Mouse (Mus musculus): ENCODE measurements at regions not wholly inside any gene's neighbourhood (a gene's known extent, or its start where the extent isn't known, plus 50 kb on each side); places are given as distances from the start of the nearest gene placed in this dataset.

DNA sequence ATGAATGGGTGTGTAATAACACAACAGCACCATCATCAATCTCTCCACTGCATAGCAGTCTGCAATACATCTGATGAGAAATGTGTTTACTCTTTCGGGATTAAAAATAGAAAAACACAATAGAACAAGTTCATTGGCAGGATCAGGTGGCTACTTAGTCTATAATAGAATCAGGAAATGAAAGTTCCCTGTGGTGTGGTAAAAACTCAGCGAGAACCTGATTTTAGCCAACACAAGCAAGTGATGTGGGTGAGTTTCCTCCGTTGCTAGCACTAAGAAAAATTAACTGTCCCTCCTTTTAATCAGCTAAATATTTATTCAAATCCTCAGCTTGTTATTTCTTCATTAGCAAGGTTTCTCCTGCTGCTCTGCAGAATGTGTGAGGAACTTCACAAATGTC lies 245.9 kb downstream of the Car8 start:
- Histone ChIP-seq H3K4me3 (replicated peaks in 1 of 3; ENCODE audit: low read depth in 2 of 3, low read length in 2 of 3, poor library complexity in 1 of 3) (no peak overlapping the region), H3K9me3 (replicated peaks; ENCODE audit: low read length) (peaks cover 3% of the 10 kb centered on the region), H3K4me2 (ENCODE audit: insufficient read depth, low read depth, poor library complexity, severe bottlenecking) (no peak overlapping the region), H3K27me3 (replicated peaks) (no peaks in the 10 kb centered on the region), H3K36me3 (replicated peaks in 1 of 2; ENCODE audit: control insufficient read depth in 1 of 2, insufficient read depth in 1 of 2, low read length in 1 of 2) (no peaks in the 10 kb centered on the region), H3K9ac (ENCODE audit: insufficient read depth, low read depth) (no peak overlapping the region), H3K79me2 (replicated peaks; ENCODE audit: control insufficient read depth, extremely low read depth, insufficient read depth, poor library complexity, severe bottlenecking) (no peaks in the 10 kb centered on the region), H3K27ac (ENCODE audit: insufficient read depth, low read depth) (no peak overlapping the region), H3K4me1 (ENCODE audit: control insufficient read depth in 1 of 2, insufficient read depth in 2 of 2) (peaks cover 0 to 13% of the 10 kb centered on the region in 2 experiments; a peak in 2 of 4 replicates)
- dilution Hi-C loops (cut with MboI; ENCODE audit: extremely low pct_ligation_motif_present, extremely low pct_unique_long_range_greater_than_20kb, low sequenced_read_pairs): no loop called here
- TF ChIP-seq JUND (conservative IDR thresholded peaks at IDR 0.05; ENCODE audit: low read depth, low read length) (no peak), CHD2 (IDR thresholded peaks at IDR 0.05; ENCODE audit: low read length) (no peak), MAX (IDR thresholded peaks at IDR 0.05; ENCODE audit: low read length) (no peak), SIN3A (IDR thresholded peaks at IDR 0.05; ENCODE audit: low read length) (no peak), IRF4 (IDR thresholded peaks at IDR 0.05; ENCODE audit: low read depth, low read length) (peak; percentile 63), BHLHE40 (IDR thresholded peaks at IDR 0.05; ENCODE audit: low read depth, low read length) (no peak), E2F4 (IDR thresholded peaks at IDR 0.05; ENCODE audit: insufficient replicate concordance, low read depth, low read length) (no peak), UBTF (IDR thresholded peaks at IDR 0.05; ENCODE audit: low read depth, low read length) (no peak), EP300 (IDR thresholded peaks at IDR 0.05; ENCODE audit: low read length) (peak; percentile 74), TCF12 (IDR thresholded peaks at IDR 0.05; ENCODE audit: low read depth, low read length) (no peak), USF2 (conservative IDR thresholded peaks at IDR 0.05; ENCODE audit: low read depth, low read length) (no peak), USF1 (IDR thresholded peaks at IDR 0.05; ENCODE audit: low read depth, low read length) (no peak)
- in situ Hi-C loops (cut with MboI; ENCODE audit: low pct_ligation_motif_present, low pct_unique_long_range_greater_than_20kb, low sequenced_read_pairs): loop anchor here (25.0 kb wide), 1 partner anchor 369 kb away; no protein-coding TSS in a partner anchor
- DNase-seq (ENCODE audit: extremely low read depth): peak; percentile 30

DNA sequence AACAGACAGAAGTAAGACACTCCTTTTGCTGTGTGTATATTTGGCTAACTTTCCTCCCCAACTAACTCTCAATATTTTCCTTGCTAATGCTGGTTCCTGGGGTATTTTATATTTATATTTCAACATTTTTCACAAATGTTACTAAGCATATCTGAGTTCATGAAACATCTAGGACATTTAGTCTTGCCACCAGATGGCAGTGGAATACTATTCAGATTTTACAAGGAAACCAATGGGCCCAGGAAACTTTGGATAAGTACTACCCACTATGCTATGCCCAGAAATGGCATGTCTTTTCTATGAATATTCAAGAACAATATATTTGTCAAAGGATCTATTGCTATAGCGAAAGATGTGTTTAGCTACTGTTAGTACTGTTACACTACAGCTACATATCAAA lies 251.1 kb downstream of the Car8 start:
- peaks cover 3 to 13% of the 10 kb centered on the region in 2 experiments; a peak in 3 of 4 replicates for H3K4me1 ChIP-seq (ENCODE audit: control insufficient read depth in 1 of 2, insufficient read depth in 2 of 2)
- no peak overlapping the region for H3K27ac ChIP-seq (ENCODE audit: insufficient read depth, low read depth)
- DNase-seq (ENCODE audit: extremely low read depth): peak; percentile 40
- no peaks in the 10 kb centered on the region for H3K36me3 ChIP-seq (replicated peaks in 1 of 2; ENCODE audit: control insufficient read depth in 1 of 2, insufficient read depth in 1 of 2, low read length in 1 of 2)
- no peaks in the 10 kb centered on the region for H3K27me3 ChIP-seq (replicated peaks)
- no peak overlapping the region for H3K4me3 ChIP-seq (replicated peaks in 1 of 3; ENCODE audit: low read depth in 2 of 3, low read length in 2 of 3, poor library complexity in 1 of 3)
- H3K4me2 ChIP-seq (ENCODE audit: insufficient read depth, low read depth, poor library complexity, severe bottlenecking): no peak overlapping the region
- in situ Hi-C loops (cut with MboI; ENCODE audit: low pct_ligation_motif_present, low pct_unique_long_range_greater_than_20kb, low sequenced_read_pairs): loop anchor here (25.0 kb wide), 1 partner anchor 375 kb away; no protein-coding TSS in a partner anchor
- dilution Hi-C loops (cut with MboI; ENCODE audit: extremely low pct_ligation_motif_present, extremely low pct_unique_long_range_greater_than_20kb, low sequenced_read_pairs): no loop called here
- no peaks in the 10 kb centered on the region for H3K79me2 ChIP-seq (replicated peaks; ENCODE audit: control insufficient read depth, extremely low read depth, insufficient read depth, poor library complexity, severe bottlenecking)
- no peak for TF ChIP-seq E2F4 (IDR thresholded peaks at IDR 0.05; ENCODE audit: insufficient replicate concordance, low read depth, low read length)
- peak in 1 of 2 experiments; percentile 73; a peak in 2 of 4 replicates for TF ChIP-seq CTCF (conservative IDR thresholded peaks at IDR 0.05 in 1 of 2, IDR thresholded peaks at IDR 0.05 in 1 of 2; ENCODE audit: low read depth in 2 of 2, low read length in 2 of 2)
- peak; percentile 78 for TF ChIP-seq SMC3 (IDR thresholded peaks at IDR 0.05; ENCODE audit: low read depth, low read length)
- peak; percentile 72 for TF ChIP-seq RAD21 (IDR thresholded peaks at IDR 0.05; ENCODE audit: low read depth, low read length)
- H3K9me3 ChIP-seq (replicated peaks; ENCODE audit: low read length): no peaks in the 10 kb centered on the region
- no peak overlapping the region for H3K9ac ChIP-seq (ENCODE audit: insufficient read depth, low read depth)

Data from CH12.LX (cell line).